Mouse (Mus musculus) right cerebral cortex, postnatal 10 days (tissue): ENCODE results near the gene Olfr1472.
"Not testable (repeated sequence)": the region's sequence is repeated elsewhere in the genome, so short reads cannot be mapped to it uniquely, and the experiment has no call there.

Experiments used
- DNase-seq, 2 experiments: peaks; one replicate each; pipeline ENCODE4 v3.0.0; 2021; ENCODE audit warnings: low spot score in 2 of 2

The Olfr1472 gene

DNA sequence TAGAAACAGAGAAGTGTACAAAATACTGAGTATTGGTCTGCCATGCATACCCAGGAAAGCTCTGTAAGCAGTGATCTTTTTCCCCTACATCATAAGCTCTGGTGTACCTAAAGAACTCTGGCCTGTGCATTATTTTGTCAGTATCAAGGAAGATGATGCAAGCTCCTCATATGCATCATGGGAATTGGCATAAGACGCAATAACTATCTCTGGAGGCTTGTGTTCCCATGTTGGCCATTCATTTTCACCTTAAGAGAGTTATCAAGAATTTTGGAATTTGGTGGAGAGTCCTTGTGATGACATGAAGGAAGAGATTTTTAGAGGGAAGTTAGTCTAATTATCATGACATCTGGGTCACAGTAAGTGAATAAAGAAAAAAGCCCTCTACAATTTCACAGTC, at the start of gene Olfr1472:
Gene Olfr1472 (minus strand): TSS at position 101 of the 400 bp plus-strand sequence.
- DNase-seq = no peak

DNA sequence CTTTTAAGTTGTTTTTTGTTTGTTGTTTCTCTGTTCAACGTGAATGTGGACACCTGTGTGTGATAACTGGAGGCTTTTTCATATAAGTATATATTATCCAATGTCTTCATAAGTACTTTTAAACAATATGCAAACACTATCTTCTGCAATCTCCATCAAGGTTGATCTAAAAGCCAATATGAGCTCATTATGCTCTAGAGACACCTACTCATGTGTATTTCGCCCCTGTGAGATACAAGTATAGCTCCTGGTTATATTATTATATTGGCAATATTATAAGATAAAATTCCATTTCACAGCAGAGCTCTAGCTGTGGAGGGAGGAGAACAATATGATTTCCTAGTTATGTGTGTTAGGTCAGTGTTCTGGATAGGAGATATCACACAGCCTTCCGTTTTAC, 44.4 kb upstream of the Olfr1472 start, which contains the start of gene Olfr1477:
Gene Olfr1477 (plus strand): TSS at position 301 of the 400 bp plus-strand sequence.
- no peak for DNase-seq

DNA sequence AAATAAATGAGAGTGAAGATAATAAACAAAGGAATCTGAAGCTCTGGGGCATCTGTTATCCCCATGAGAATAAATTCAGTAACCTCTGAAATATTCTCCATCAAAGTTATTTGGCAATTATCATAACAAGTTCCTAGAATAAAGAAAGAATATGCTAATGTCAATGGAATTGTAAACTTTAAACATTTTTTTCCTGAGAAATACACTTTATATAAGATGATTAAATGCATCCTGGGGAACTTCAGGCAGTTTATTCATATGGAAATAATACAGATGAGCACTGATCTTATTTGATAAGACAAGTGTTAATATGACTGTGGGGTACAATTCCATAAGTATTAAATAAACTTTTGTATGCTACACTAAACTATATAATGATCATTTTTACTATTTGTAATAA, 24.2 kb upstream of the Olfr1472 start, which contains the start of gene Olfr1475:
Gene Olfr1475 (minus strand): TSS at position 101 of the 400 bp plus-strand sequence.
- DNase-seq = no peak

DNA sequence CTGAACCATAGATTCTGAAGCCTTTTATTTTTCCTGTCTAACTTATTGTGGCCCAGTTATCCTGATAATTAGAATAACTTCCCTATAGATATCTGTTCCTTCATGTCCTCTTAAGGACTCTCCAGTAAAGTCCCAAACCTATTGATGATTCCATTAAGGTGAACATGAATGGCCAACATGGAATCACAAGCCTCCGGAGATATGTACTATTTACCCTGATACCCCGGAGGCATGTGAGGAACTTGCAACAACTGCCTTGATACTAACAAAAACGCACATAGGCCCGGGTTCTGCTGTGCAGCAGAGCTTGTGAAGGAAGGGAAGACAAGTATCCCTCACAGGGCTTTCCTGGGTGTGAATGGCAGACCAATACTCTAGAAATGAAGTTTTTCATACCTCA, 13.4 kb upstream of the Olfr1472 start, which contains the start of gene Olfr1474:
Gene Olfr1474 (plus strand): TSS at position 301 of the 400 bp plus-strand sequence.
- not testable (repeated sequence) for DNase-seq

DNA sequence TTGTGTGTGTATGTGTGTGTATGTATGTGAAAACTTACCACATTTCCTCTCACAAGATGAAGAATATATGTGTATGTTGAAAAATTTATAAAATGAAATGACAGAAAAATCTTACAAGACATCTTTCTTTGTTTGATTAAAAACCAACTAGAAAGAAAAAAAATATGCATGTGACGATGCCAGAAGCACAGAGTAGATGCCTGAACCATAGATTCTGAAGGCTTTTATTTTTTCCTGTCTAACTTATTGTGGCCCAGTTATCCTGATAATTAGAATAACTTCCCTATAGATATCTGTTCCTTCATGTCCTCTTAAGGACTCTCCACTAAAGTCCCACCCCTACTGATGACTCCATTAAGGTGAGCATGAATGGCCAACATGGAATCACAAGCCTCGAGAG, 12.8 kb downstream of the Olfr1472 start, which contains the start of gene Olfr1471:
Gene Olfr1471 (plus strand): TSS at position 301 of the 400 bp plus-strand sequence.
- not testable (repeated sequence) for DNase-seq

DNA sequence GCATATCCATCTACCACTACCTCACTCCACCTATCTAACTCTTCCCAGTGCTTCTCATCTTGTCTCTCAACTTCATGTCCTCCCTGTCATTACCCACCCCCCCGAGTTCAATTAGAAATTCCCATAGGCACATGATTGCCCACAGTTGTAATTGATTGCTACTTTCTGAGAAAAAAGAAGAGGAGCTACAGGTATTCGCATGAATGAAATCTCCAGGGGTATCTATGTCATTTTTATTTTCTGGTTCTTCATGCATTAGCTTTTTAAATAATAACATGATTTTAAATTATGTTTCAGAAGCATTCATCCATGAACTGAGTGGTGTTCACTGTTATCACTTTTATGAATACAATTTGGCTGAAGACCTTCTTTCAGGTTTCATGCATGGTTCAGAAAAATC, 48.3 kb downstream of the Olfr1472 start, which contains the start of gene Olfr1469:
Gene Olfr1469 (plus strand): TSS at position 301 of the 400 bp plus-strand sequence.
- no peak for DNase-seq
